Mouse (Mus musculus) cerebellum, postnatal 14 days (tissue): ENCODE measurements around the gene Hmg20a.

Source experiments
- DNase-seq, 2 experiments: peaks; one replicate each; pipeline ENCODE4 v3.0.0; 2021; ENCODE audit warnings: mixed read lengths in 2 of 2

The Hmg20a gene

GRCm38 (mm10) chr9:56499324-56500067 lies 81.1 kb downstream of the Hmg20a start:
- no peak for DNase-seq

- DNase-seq = no peak
These were observed 82.6 kb downstream of the Hmg20a start for GRCm38 (mm10) chr9:56500893-56501590.

- peak; percentile 37 to 48 for DNase-seq
These were observed 83.5 kb downstream of the Hmg20a start for GRCm38 (mm10) chr9:56501721-56502542.

GRCm38 (mm10) chr9:56502543-56502971 lies 84.1 kb downstream of the Hmg20a start:
- peak; percentile 63 to 73 for DNase-seq

- no peak for DNase-seq
These were observed 85.5 kb downstream of the Hmg20a start for GRCm38 (mm10) chr9:56503621-56504500.

- DNase-seq = no peak
These were observed 86.1 kb downstream of the Hmg20a start for GRCm38 (mm10) chr9:56504511-56504910.

- DNase-seq = no peak
These were observed 86.8 kb downstream of the Hmg20a start for GRCm38 (mm10) chr9:56505083-56505792.

GRCm38 (mm10) chr9:56505793-56506755 lies 87.7 kb downstream of the Hmg20a start:
- peak; percentile 97 for DNase-seq

GRCm38 (mm10) chr9:56506931-56507681 lies 88.7 kb downstream of the Hmg20a start:
- peak; percentile 62 to 65 for DNase-seq

GRCm38 (mm10) chr9:56507682-56508061 lies 89.3 kb downstream of the Hmg20a start:
- no peak for DNase-seq

GRCm38 (mm10) chr9:56508835-56509451 lies 90.5 kb downstream of the Hmg20a start:
- peak in 1 of 2 experiments; percentile 43 for DNase-seq

- no peak for DNase-seq
These were observed 91.9 kb downstream of the Hmg20a start for GRCm38 (mm10) chr9:56510281-56510680.

GRCm38 (mm10) chr9:56512486-56512885 lies 94.1 kb downstream of the Hmg20a start:
- DNase-seq = no peak

GRCm38 (mm10) chr9:56515110-56515509 lies 96.7 kb downstream of the Hmg20a start:
- DNase-seq = no peak

- DNase-seq = no peak
These were observed 97.8 kb downstream of the Hmg20a start for GRCm38 (mm10) chr9:56516219-56516618.

- no peak for DNase-seq
These were observed 98.4 kb downstream of the Hmg20a start for GRCm38 (mm10) chr9:56516692-56517263.

GRCm38 (mm10) chr9:56522281-56522680 lies 103.9 kb downstream of the Hmg20a start:
- DNase-seq = no peak

GRCm38 (mm10) chr9:56527951-56528350 lies 109.5 kb downstream of the Hmg20a start:
- DNase-seq = no peak

- no peak for DNase-seq
These were observed 113.6 kb downstream of the Hmg20a start for GRCm38 (mm10) chr9:56531991-56532390.
